Mouse (Mus musculus) hindbrain, embryonic 16.5 days (tissue): Measurements from ENCODE around the gene Def8. TPM values are rescaled to one million over a fixed set of nuclear protein-coding genes. Genes with fewer than 3 reads are reported as not detected.

Experiments
- ATAC-seq: fragments of 200-750 bp; cut with Nextera tagmentation; 2 replicates; pipeline ENCODE4 v1.8.0; 2017; ENCODE audit warnings: moderate TSS enrichment, moderate library complexity
- H3K27ac ChIP-seq: fragments of 300-500 bp; sonication (generic); 2 replicates; pipeline ENCODE4 v1.5.1; 2014; ENCODE audit warnings: low read depth, mild to moderate bottlenecking, control low read depth, low read length, moderate library complexity
- H3K27me3 ChIP-seq: fragments of 300-500 bp; sonication (generic); replicated peaks from 2 replicates; pipeline ENCODE4 v1.6.1; 2014; ENCODE audit warnings: low read length; ENCODE audit not compliant: control insufficient read depth, insufficient read depth
- H3K36me3 ChIP-seq: fragments of 300-500 bp; sonication (generic); 2 replicates; pipeline ENCODE4 v1.6.1; 2014; ENCODE audit warnings: mild to moderate bottlenecking, low read length, moderate library complexity, mixed read lengths; ENCODE audit not compliant: control insufficient read depth, insufficient read depth
- H3K4me1 ChIP-seq: fragments of 300-500 bp; sonication (generic); 2 replicates; pipeline ENCODE4 v1.6.1; 2014; ENCODE audit warnings: low read depth, low read length; ENCODE audit not compliant: control insufficient read depth, insufficient read depth
- H3K4me2 ChIP-seq: fragments of 300-500 bp; sonication (generic); 2 replicates; pipeline ENCODE4 v1.6.1; 2014; ENCODE audit warnings: mild to moderate bottlenecking, low read length, control low read depth, moderate library complexity
- H3K4me3 ChIP-seq: fragments of 300-500 bp; sonication (generic); 2 replicates; pipeline ENCODE4 v1.5.1; 2014; ENCODE audit warnings: mild to moderate bottlenecking, low read length, control low read depth, moderate library complexity
- H3K9ac ChIP-seq: fragments of 300-500 bp; sonication (generic); 2 replicates; pipeline ENCODE4 v1.6.1; 2014; ENCODE audit warnings: low read depth, mild to moderate bottlenecking, control low read depth, low read length, moderate library complexity
- H3K9me3 ChIP-seq: fragments of 300-500 bp; sonication (generic); 2 replicates; pipeline ENCODE4 v1.6.1; 2014; ENCODE audit warnings: mild to moderate bottlenecking, low read length, moderate library complexity; ENCODE audit not compliant: control insufficient read depth
- WGBS: fragments of 180-500 bp; shearing (Covaris S2); extraction: QIAGEN DNeasy Blood & Tissue Kit; methylation state at CpG from one replicate; pipeline ENCODE4 v1.1.7; 2014; 5-methylcytosine and 5-hydroxymethylcytosine counted together
- polyA plus RNA-seq: library from polyadenylated mRNA; unstranded; fragments of >200 nt; fragmentation: Nextera tagmentation; extraction: Ambion mirVana; gene quantifications from 2 replicates; pipeline ENCODE4 v1.2.1, GENCODE M21; 2015

The Def8 gene
- polyA plus RNA-seq, 1 experiment from 2014 or later = 50.5 TPM

GRCm38 (mm10) chr8:123505267-123505666 lies 81.9 kb downstream of the Def8 start:
- H3K36me3 ChIP-seq = peaks cover 60% of the 10 kb centered on the region
- H3K9me3 ChIP-seq = no peaks in the 10 kb centered on the region
- no peak overlapping the region for H3K9ac ChIP-seq
- 65% methylated on average over 4 of the region's 4 CpGs for WGBS
- H3K27ac ChIP-seq = no peak overlapping the region
- ATAC-seq = no peak
- H3K4me3 ChIP-seq = no peak overlapping the region
- no peaks in the 10 kb centered on the region for H3K27me3 ChIP-seq
- H3K4me2 ChIP-seq = no peak overlapping the region
- no peaks in the 10 kb centered on the region for H3K4me1 ChIP-seq

- Histone ChIP-seq H3K4me2 (no peak overlapping the region), H3K36me3 (peaks cover 58% of the 10 kb centered on the region), H3K4me3 (no peak overlapping the region), H3K4me1 (no peaks in the 10 kb centered on the region), H3K27ac (no peak overlapping the region), H3K27me3 (no peaks in the 10 kb centered on the region), H3K9ac (no peak overlapping the region), H3K9me3 (no peaks in the 10 kb centered on the region)
- no peak for ATAC-seq
- 74% methylated on average over 9 of the region's 9 CpGs for WGBS
Observed at GRCm38 (mm10) chr8:123505695-123506094, 82.4 kb downstream of the Def8 start.

GRCm38 (mm10) chr8:123507153-123507552 lies 83.8 kb downstream of the Def8 start:
- WGBS = 100% methylated on average over 5 of the region's 5 CpGs
- no peaks in the 10 kb centered on the region for H3K9me3 ChIP-seq

DNA sequence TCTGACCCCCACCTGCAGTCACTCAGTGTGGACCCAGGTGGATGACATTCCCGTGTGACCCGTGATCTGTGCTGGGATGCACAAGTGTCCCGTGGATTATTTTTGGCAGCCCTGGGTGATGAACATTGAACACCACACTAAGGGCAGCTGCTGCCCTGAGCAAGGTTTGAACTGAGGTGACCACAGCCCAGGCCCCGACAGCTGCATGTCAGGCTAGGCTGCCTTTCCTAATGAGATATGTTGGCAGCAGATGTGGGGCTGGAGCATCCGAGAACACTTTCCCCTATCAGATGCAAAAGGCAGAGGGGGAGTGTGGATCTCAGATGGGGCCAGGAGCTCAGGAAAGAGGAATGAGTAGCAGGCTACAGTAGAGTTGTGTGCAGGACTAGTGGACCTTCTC lies 87.5 kb downstream of the Def8 start:
- Histone ChIP-seq H3K9me3 (no peaks in the 10 kb centered on the region), H3K4me1 (peaks cover 17% of the 10 kb centered on the region), H3K9ac (no peak overlapping the region), H3K27me3 (no peaks in the 10 kb centered on the region), H3K4me3 (no peak overlapping the region), H3K4me2 (no peak overlapping the region), H3K36me3 (peaks cover 37% of the 10 kb centered on the region), H3K27ac (no peak overlapping the region)
- WGBS = 83% methylated on average over 5 of the region's 5 CpGs
- no peak for ATAC-seq

More at GRCm38 (mm10) chr8:123507153-123507552, 83.8 kb downstream of the Def8 start:
- Histone ChIP-seq H3K4me1 (no peaks in the 10 kb centered on the region), H3K4me2 (no peak overlapping the region), H3K4me3 (no peak overlapping the region), H3K36me3 (peaks cover 54% of the 10 kb centered on the region), H3K27me3 (no peaks in the 10 kb centered on the region), H3K9ac (no peak overlapping the region), H3K27ac (no peak overlapping the region)
- no peak for ATAC-seq

Other genes with a start within 250 kb of the Def8 start
- gene Dpep1, start 237.3 kb upstream of the Def8 start, polyA plus RNA-seq = 0.68 and 0.72 TPM in 2 replicates
- 221 and 224 TPM in 2 replicates for gene Chmp1a, start 210.8 kb upstream of the Def8 start, polyA plus RNA-seq
- gene Spata33, start 210.7 kb upstream of the Def8 start, polyA plus RNA-seq = 7.0 and 7.1 TPM in 2 replicates
- gene Cdk10, start 198.7 kb upstream of the Def8 start, polyA plus RNA-seq = 47.2 and 53.3 TPM in 2 replicates
- gene Spata2l, start 187.3 kb upstream of the Def8 start, polyA plus RNA-seq = 13.0 and 13.8 TPM in 2 replicates
- gene Zfp276, start 169.3 kb upstream of the Def8 start, polyA plus RNA-seq = 22.4 and 25.2 TPM in 2 replicates
- gene Vps9d1, start 169.2 kb upstream of the Def8 start, polyA plus RNA-seq = 61.4 and 63.2 TPM in 2 replicates
- gene Fanca, start 105.0 kb upstream of the Def8 start, polyA plus RNA-seq = 5.7 and 7.8 TPM in 2 replicates
- 27.3 and 38.5 TPM in 2 replicates for gene Spire2, start 90.8 kb upstream of the Def8 start, polyA plus RNA-seq
- 396 and 405 TPM in 2 replicates for gene Tcf25, start 49.8 kb upstream of the Def8 start, polyA plus RNA-seq
- 0.05 and 0.10 TPM in 2 replicates for gene Mc1r, start 16.4 kb upstream of the Def8 start, polyA plus RNA-seq
- gene Tubb3, start 12.1 kb upstream of the Def8 start, polyA plus RNA-seq = 1,869 and 1,947 TPM in 2 replicates
- gene Afg3l1, start 54.4 kb downstream of the Def8 start, polyA plus RNA-seq = 48.7 and 57.4 TPM in 2 replicates
- 85.6 and 88.2 TPM in 2 replicates for gene Dbndd1, start 91.9 kb downstream of the Def8 start, polyA plus RNA-seq
- 40.9 and 44.1 TPM in 2 replicates for gene Gas8, start 95.3 kb downstream of the Def8 start, polyA plus RNA-seq
- 11.6 and 12.3 TPM in 2 replicates for gene Rhou, start 230.4 kb downstream of the Def8 start, polyA plus RNA-seq